Mouse (Mus musculus) liver, embryonic 14.5 days (tissue): Measurements from ENCODE around the gene Chaf1a. TPM values are rescaled to one million over a fixed set of nuclear protein-coding genes. Genes with fewer than 3 reads are reported as not detected.

ENCODE experiments used
- ATAC-seq: fragments of 200-750 bp; cut with Nextera tagmentation; 2 replicates; pipeline ENCODE4 v1.8.0; 2017; ENCODE audit warnings: moderate number of reproducible peaks, mild to moderate bottlenecking, moderate library complexity; ENCODE audit not compliant: insufficient read depth
- DNase-seq, 3 experiments: peaks; one replicate each; pipeline ENCODE4 v3.0.0-alpha.2; 2012 to 2013; ENCODE audit warnings: low read depth in 3 of 3, low spot score in 3 of 3
- H3K27ac ChIP-seq: fragments of 300-500 bp; sonication (generic); 2 replicates; pipeline ENCODE4 v1.5.1; 2014; ENCODE audit warnings: moderate library complexity, mild to moderate bottlenecking, control low read depth, inconsistent platforms
- H3K27me3 ChIP-seq: fragments of 300-500 bp; sonication (generic); 2 replicates; pipeline ENCODE4 v1.6.1; 2014; ENCODE audit warnings: mild to moderate bottlenecking, low read length, moderate library complexity; ENCODE audit not compliant: control insufficient read depth, insufficient read depth
- H3K36me3 ChIP-seq: fragments of 300-500 bp; sonication (generic); replicated peaks from 2 replicates; pipeline ENCODE4 v1.6.1; 2014; ENCODE audit warnings: low read depth; ENCODE audit not compliant: control insufficient read depth, insufficient read depth
- H3K4me1 ChIP-seq, 2 experiments: fragments of 200-500 bp in 1 of 2; fragments of 300-500 bp in 1 of 2; sonication (generic) in 1 of 2; replicated peaks; 2 replicates each; pipeline ENCODE4 v1.6.1; 2012 to 2014; ENCODE audit warnings: antibody characterized with exemption in 1 of 2, inconsistent platforms in 1 of 2, low read length in 1 of 2; ENCODE audit not compliant: control insufficient read depth in 2 of 2, insufficient read depth in 2 of 2
- H3K4me2 ChIP-seq: fragments of 300-500 bp; sonication (generic); 2 replicates; pipeline ENCODE4 v1.6.1; 2014; ENCODE audit warnings: low read depth, mild to moderate bottlenecking, control low read depth, moderate library complexity
- H3K4me3 ChIP-seq, 2 experiments: fragments of 200-500 bp in 1 of 2; fragments of 300-500 bp in 1 of 2; sonication (generic) in 1 of 2; 2 replicates each; pipeline ENCODE4 v1.5.1; 2012 to 2014; ENCODE audit warnings: low read depth in 2 of 2, low read length in 2 of 2, mild to moderate bottlenecking in 2 of 2, control low read depth in 1 of 2, inconsistent platforms in 1 of 2, moderate library complexity in 1 of 2; ENCODE audit not compliant: insufficient read depth in 1 of 2
- H3K9ac ChIP-seq: fragments of 300-500 bp; sonication (generic); replicated peaks from 2 replicates; pipeline ENCODE4 v1.6.1; 2014; ENCODE audit warnings: mild to moderate bottlenecking, control low read depth, moderate library complexity
- H3K9me3 ChIP-seq: fragments of 300-500 bp; sonication (generic); 2 replicates; pipeline ENCODE4 v1.6.1; 2016; ENCODE audit warnings: low read length, mixed read lengths; ENCODE audit not compliant: control insufficient read depth
- CTCF ChIP-seq: IDR thresholded peaks from 2 replicates; pipeline ENCODE4 v1.5.1; 2016; ENCODE audit warnings: antibody characterized with exemption, low read depth, control low read depth
- EP300 ChIP-seq: IDR thresholded peaks from 2 replicates; pipeline ENCODE4 v1.6.1; 2016; ENCODE audit warnings: antibody characterized with exemption, low read depth
- WGBS: fragments of 180-500 bp; shearing (Covaris S2); extraction: QIAGEN DNeasy Blood & Tissue Kit; methylation state at CpG from one replicate; pipeline ENCODE4 v1.1.7; 2014; ENCODE audit not compliant: insufficient replicate concordance; 5-methylcytosine and 5-hydroxymethylcytosine counted together
- polyA plus RNA-seq, 2 experiments: library from polyadenylated mRNA; depleted of rRNA in 1 of 2; stranded (reverse) in 1 of 2; unstranded in 1 of 2; fragments of >200 nt; fragmentation: Nextera tagmentation in 1 of 2; extraction: Ambion mirVana in 1 of 2; gene quantifications; 2 replicates each; pipeline versions ENCODE4 v1.2.1 to v1.2.3; 2012 to 2014

Chaf1a gene
- polyA plus RNA-seq, 2 experiments: 10.2 to 14.6 TPM

GRCm38 (mm10) chr17:56106981-56107380, 66.7 kb downstream of the Chaf1a start:
- Histone ChIP-seq H3K36me3 (no peaks in the 10 kb centered on the region), H3K9ac (no peak overlapping the region), H3K4me2 (no peak overlapping the region), H3K4me3 (no peak overlapping the region), H3K4me1 (no peaks in the 10 kb centered on the region), H3K27ac (no peak overlapping the region), H3K9me3 (no peaks in the 10 kb centered on the region), H3K27me3 (no peaks in the 10 kb centered on the region)
- 53% methylated on average over 4 of the region's 4 CpGs for WGBS
- no peak for ATAC-seq
- TF ChIP-seq CTCF (no peak), EP300 (no peak)
- no peak for DNase-seq

GRCm38 (mm10) chr17:56107736-56108135, 67.5 kb downstream of the Chaf1a start:
- ATAC-seq: no peak
- Histone ChIP-seq H3K36me3 (no peaks in the 10 kb centered on the region), H3K9ac (no peak overlapping the region), H3K4me1 (no peaks in the 10 kb centered on the region), H3K27ac (no peak overlapping the region), H3K27me3 (no peaks in the 10 kb centered on the region), H3K4me2 (no peak overlapping the region), H3K4me3 (no peak overlapping the region), H3K9me3 (no peaks in the 10 kb centered on the region)
- DNase-seq: no peak
- 53% methylated on average over 2 of the region's 2 CpGs for WGBS
- TF ChIP-seq CTCF (no peak), EP300 (no peak)

GRCm38 (mm10) chr17:56108334-56109044, 68.2 kb downstream of the Chaf1a start:
- 64% methylated on average over 6 of the region's 6 CpGs for WGBS
- DNase-seq: no peak

GRCm38 (mm10) chr17:56109219-56110051, 69.2 kb downstream of the Chaf1a start, which contains the start of gene Plin4:
Plin4 (minus strand) TSS chr17:56109803.
- DNase-seq: no peak
- TF ChIP-seq CTCF (no peak), EP300 (no peak)
- no peaks in the 10 kb centered on the region for H3K4me1 ChIP-seq
- H3K9me3 ChIP-seq: no peaks in the 10 kb centered on the region
- H3K27me3 ChIP-seq: no peaks in the 10 kb centered on the region
- no peak within 1 kb of the TSS for H3K4me2 ChIP-seq
- ATAC-seq: no peak
- H3K9ac ChIP-seq: no peak within 1 kb of the TSS
- H3K4me3 ChIP-seq: no peak within 1 kb of the TSS
- no peak within 1 kb of the TSS for H3K27ac ChIP-seq
- WGBS: 48% methylated on average over 10 of the region's 10 CpGs
- H3K36me3 ChIP-seq: no peaks in the 10 kb centered on the region

More at GRCm38 (mm10) chr17:56108334-56109044, 68.2 kb downstream of the Chaf1a start:
- Histone ChIP-seq H3K36me3 (no peaks in the 10 kb centered on the region), H3K27ac (no peak overlapping the region), H3K4me3 (no peak overlapping the region), H3K9ac (no peak overlapping the region), H3K4me2 (no peak overlapping the region), H3K27me3 (no peaks in the 10 kb centered on the region), H3K9me3 (no peaks in the 10 kb centered on the region), H3K4me1 (no peaks in the 10 kb centered on the region)
- TF ChIP-seq CTCF (no peak), EP300 (no peak)
- ATAC-seq: no peak

GRCm38 (mm10) chr17:56110571-56110970, 70.3 kb downstream of the Chaf1a start:
- WGBS: 49% methylated on average over 4 of the region's 4 CpGs
- no peaks in the 10 kb centered on the region for H3K9me3 ChIP-seq
- no peak overlapping the region for H3K9ac ChIP-seq
- no peak overlapping the region for H3K27ac ChIP-seq
- no peak for TF ChIP-seq CTCF
- no peak for TF ChIP-seq EP300
- DNase-seq (no peak), ATAC-seq (no peak)
- no peak overlapping the region for H3K4me2 ChIP-seq
- H3K36me3 ChIP-seq: no peaks in the 10 kb centered on the region
- H3K4me1 ChIP-seq: no peaks in the 10 kb centered on the region
- no peaks in the 10 kb centered on the region for H3K27me3 ChIP-seq
- H3K4me3 ChIP-seq: no peak overlapping the region
